Mouse (Mus musculus) layer of hippocampus, adult 9-10 months (tissue): Measurements from ENCODE around the gene Cenpp.

Source experiments
- DNase-seq: peaks from one replicate; pipeline ENCODE4 v3.0.0; 2022; ENCODE audit warnings: low spot score

Cenpp gene

GRCm38 (mm10) chr13:49652481-49653179 lies at the start of gene Cenpp, which contains the start of gene Nol8:
Cenpp (minus strand) TSS chr13:49652785.
Nol8 (plus strand) TSS chr13:49653078.
- DNase-seq = peak; percentile 94

GRCm38 (mm10) chr13:49691056-49691455 lies 38.5 kb upstream of the Cenpp start:
- DNase-seq = peak; percentile 27

GRCm38 (mm10) chr13:49684266-49684665 lies 31.7 kb upstream of the Cenpp start:
- DNase-seq = no peak

GRCm38 (mm10) chr13:49682233-49682846 lies 29.8 kb upstream of the Cenpp start:
- no peak for DNase-seq

GRCm38 (mm10) chr13:49681351-49682232 lies 29.0 kb upstream of the Cenpp start, which contains the start of gene Iars:
Iars (plus strand) TSS chr13:49682100.
- peak; percentile 100 for DNase-seq

GRCm38 (mm10) chr13:49677793-49678192 lies 25.2 kb upstream of the Cenpp start:
- no peak for DNase-seq

GRCm38 (mm10) chr13:49653180-49653541 lies 576 bp upstream of the Cenpp start:
- DNase-seq = no peak

GRCm38 (mm10) chr13:49651781-49652351 lies 719 bp downstream of the Cenpp start:
- DNase-seq = no peak

GRCm38 (mm10) chr13:49651136-49651535 lies 1.4 kb downstream of the Cenpp start:
- DNase-seq = no peak

- no peak for DNase-seq
These were observed 6.6 kb downstream of the Cenpp start for GRCm38 (mm10) chr13:49646019-49646418.

- DNase-seq = peak; percentile 55
These were observed 7.7 kb downstream of the Cenpp start for GRCm38 (mm10) chr13:49644731-49645529.

GRCm38 (mm10) chr13:49643669-49644362 lies 8.8 kb downstream of the Cenpp start:
- DNase-seq = no peak

- DNase-seq = no peak
These were observed 9.9 kb downstream of the Cenpp start for GRCm38 (mm10) chr13:49642650-49643049.

- no peak for DNase-seq
These were observed 12.6 kb downstream of the Cenpp start for GRCm38 (mm10) chr13:49639965-49640364.

GRCm38 (mm10) chr13:49629076-49629475 lies 23.5 kb downstream of the Cenpp start:
- no peak for DNase-seq

GRCm38 (mm10) chr13:49628167-49628566 lies 24.4 kb downstream of the Cenpp start:
- no peak for DNase-seq

- no peak for DNase-seq
These were observed 29.4 kb downstream of the Cenpp start for GRCm38 (mm10) chr13:49623216-49623615.

GRCm38 (mm10) chr13:49618365-49618764 lies 34.2 kb downstream of the Cenpp start:
- DNase-seq = no peak

GRCm38 (mm10) chr13:49617021-49617420 lies 35.6 kb downstream of the Cenpp start:
- DNase-seq = no peak

- DNase-seq = no peak
These were observed 43.8 kb downstream of the Cenpp start for GRCm38 (mm10) chr13:49608589-49609322.
